Mouse (Mus musculus) heart, embryonic 10.5 days (tissue): ENCODE measurements around the gene Robo2. TPM values are rescaled to one million over a fixed set of nuclear protein-coding genes. Genes with fewer than 3 reads are reported as not detected.

Source experiments
- DNase-seq: peaks from one replicate; pipeline ENCODE4 v3.0.0-alpha.2; 2017; ENCODE audit warnings: low spot score
- H3K27ac ChIP-seq: fragments of 300-500 bp; sonication (generic); 2 replicates; pipeline ENCODE4 v1.5.1; 2016; ENCODE audit warnings: mild to moderate bottlenecking
- H3K27me3 ChIP-seq: fragments of 300-500 bp; sonication (generic); 2 replicates; pipeline ENCODE4 v1.6.1; 2016; ENCODE audit warnings: mild to moderate bottlenecking; ENCODE audit not compliant: poor library complexity, insufficient read depth, severe bottlenecking
- H3K36me3 ChIP-seq: fragments of 300-500 bp; sonication (generic); 2 replicates; pipeline ENCODE4 v1.6.1; 2016; ENCODE audit warnings: mild to moderate bottlenecking, moderate library complexity
- H3K4me1 ChIP-seq: fragments of 300-500 bp; sonication (generic); 2 replicates; pipeline ENCODE4 v1.6.1; 2016; ENCODE audit warnings: mild to moderate bottlenecking
- H3K4me3 ChIP-seq: fragments of 300-500 bp; sonication (generic); 2 replicates; pipeline ENCODE4 v1.5.1; 2016; ENCODE audit warnings: mild to moderate bottlenecking, moderate library complexity
- H3K9me3 ChIP-seq: fragments of 300-500 bp; sonication (generic); 2 replicates; pipeline ENCODE4 v1.6.1; 2016; ENCODE audit warnings: mild to moderate bottlenecking, moderate library complexity
- WGBS: fragments of 180-500 bp; shearing (Covaris S2); methylation state at CpG from one replicate; pipeline ENCODE4 v1.1.7; 2016; 5-methylcytosine and 5-hydroxymethylcytosine counted together
- polyA plus RNA-seq: library from polyadenylated mRNA; unstranded; fragments of >200 nt; fragmentation: Nextera tagmentation; extraction: Ambion mirVana; gene quantifications from 2 replicates; pipeline ENCODE4 v1.2.1, GENCODE M21; 2016

The Robo2 gene
- polyA plus RNA-seq, 1 experiment from 2014 or later: 24.3 TPM

- 81% methylated on average over 4 of the region's 4 CpGs for WGBS
Observed at GRCm38 (mm10) chr16:73915425-73915824, 496.2 kb downstream of the Robo2 start.

DNA sequence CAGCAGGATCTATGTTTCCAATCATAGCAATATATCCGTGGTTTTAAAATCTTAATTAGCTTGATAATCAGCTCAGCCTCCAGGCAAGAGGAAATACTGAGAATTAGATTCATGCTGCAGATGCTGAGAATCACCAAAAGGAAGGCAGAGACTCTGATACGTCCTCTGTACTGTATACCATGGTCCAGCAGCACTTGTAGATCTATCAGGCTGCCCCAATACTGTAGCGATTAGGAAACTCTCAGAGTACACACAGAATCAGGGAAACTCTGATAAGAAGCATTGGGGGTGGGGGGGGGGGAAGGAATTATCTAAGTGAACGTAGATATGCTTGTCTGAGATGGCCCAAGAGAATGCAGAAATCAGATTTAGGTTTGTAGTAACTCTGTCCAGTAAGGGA is 496.7 kb downstream of the Robo2 start:
- H3K36me3 ChIP-seq: no peaks in the 10 kb centered on the region
- no peak overlapping the region for H3K4me3 ChIP-seq
- WGBS: 21% methylated on average over 4 of the region's 4 CpGs
- no peaks in the 10 kb centered on the region for H3K27me3 ChIP-seq
- no peak overlapping the region for H3K27ac ChIP-seq
- H3K9me3 ChIP-seq: no peaks in the 10 kb centered on the region
- no peak for DNase-seq
- peaks cover 4% of the 10 kb centered on the region; the same call in 1 of the 2 replicates for H3K4me1 ChIP-seq

More at GRCm38 (mm10) chr16:73915425-73915824, 496.2 kb downstream of the Robo2 start:
- no peak overlapping the region for H3K4me3 ChIP-seq
- H3K4me1 ChIP-seq: peaks cover 4% of the 10 kb centered on the region; the same call in 1 of the 2 replicates
- no peak for DNase-seq
- no peaks in the 10 kb centered on the region for H3K27me3 ChIP-seq
- no peak overlapping the region for H3K27ac ChIP-seq
- H3K9me3 ChIP-seq: no peaks in the 10 kb centered on the region
- no peaks in the 10 kb centered on the region for H3K36me3 ChIP-seq

- 70% methylated on average over 11 of the region's 11 CpGs for WGBS
- Histone ChIP-seq H3K4me3 (no peak overlapping the region), H3K27me3 (no peaks in the 10 kb centered on the region), H3K4me1 (no peaks in the 10 kb centered on the region), H3K36me3 (no peaks in the 10 kb centered on the region), H3K9me3 (no peaks in the 10 kb centered on the region), H3K27ac (no peak overlapping the region)
- no peak for DNase-seq
Observed at GRCm38 (mm10) chr16:73908504-73908903, 503.1 kb downstream of the Robo2 start.

DNA sequence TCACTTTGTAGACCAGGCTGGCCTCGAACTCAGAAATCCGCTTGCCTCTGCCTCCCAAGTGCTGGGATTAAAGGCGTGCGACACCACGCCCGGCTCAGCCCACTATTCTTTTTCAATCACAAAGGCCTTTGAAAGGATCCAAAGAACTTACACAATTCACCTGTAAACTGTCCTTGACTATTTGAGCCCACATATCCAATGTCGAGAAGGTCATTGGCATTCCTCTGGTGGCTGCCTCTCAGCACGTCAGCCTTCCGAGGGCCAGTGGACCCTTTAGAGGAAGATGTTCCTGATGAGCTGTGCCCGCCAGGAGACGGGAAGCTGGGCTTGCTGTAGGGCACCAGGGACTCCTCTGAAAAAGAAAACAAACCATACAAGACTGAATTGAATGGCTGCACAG is 514.8 kb downstream of the Robo2 start:
- Histone ChIP-seq H3K4me1 (no peaks in the 10 kb centered on the region), H3K9me3 (no peaks in the 10 kb centered on the region), H3K4me3 (no peak overlapping the region), H3K27ac (no peak overlapping the region), H3K27me3 (no peaks in the 10 kb centered on the region), H3K36me3 (no peaks in the 10 kb centered on the region)
- DNase-seq: no peak
- WGBS: 84% methylated on average over 11 of the region's 11 CpGs

GRCm38 (mm10) chr16:73881911-73882310 is 529.7 kb downstream of the Robo2 start:
- Histone ChIP-seq H3K27ac (no peak overlapping the region), H3K36me3 (no peaks in the 10 kb centered on the region)
- 93% methylated on average over 1 of the region's 1 CpGs for WGBS

DNA sequence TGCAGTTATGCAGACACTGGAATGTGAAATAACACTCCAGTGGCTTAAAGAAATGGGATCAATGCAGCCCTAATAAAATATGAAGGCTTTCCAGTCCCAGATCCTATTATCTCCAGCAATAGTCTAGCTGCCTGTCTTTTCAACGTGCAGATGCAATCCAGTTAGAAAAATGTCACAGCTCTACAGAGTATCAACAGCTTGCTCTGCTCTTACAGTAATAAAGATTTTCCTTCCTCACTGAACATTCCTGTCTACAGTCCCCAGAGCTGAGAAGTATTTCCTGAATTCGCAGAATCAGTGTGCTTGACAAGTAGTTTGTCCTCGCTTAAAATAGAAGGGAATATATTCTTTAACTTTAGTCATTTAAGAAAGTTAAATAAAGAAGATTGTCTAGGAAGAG is 533.7 kb downstream of the Robo2 start:
- Histone ChIP-seq H3K4me1 (no peaks in the 10 kb centered on the region), H3K36me3 (no peaks in the 10 kb centered on the region), H3K9me3 (no peaks in the 10 kb centered on the region), H3K27me3 (no peaks in the 10 kb centered on the region), H3K27ac (no peak overlapping the region), H3K4me3 (no peak overlapping the region)
- WGBS: 73% methylated on average over 3 of the region's 3 CpGs
- no peak for DNase-seq

More at GRCm38 (mm10) chr16:73881911-73882310, 529.7 kb downstream of the Robo2 start:
- H3K27me3 ChIP-seq: no peaks in the 10 kb centered on the region
- H3K4me1 ChIP-seq: no peaks in the 10 kb centered on the region
- H3K4me3 ChIP-seq: no peak overlapping the region
- H3K9me3 ChIP-seq: no peaks in the 10 kb centered on the region
- no peak for DNase-seq

GRCm38 (mm10) chr16:73874991-73875390 is 536.6 kb downstream of the Robo2 start:
- no peak for DNase-seq
- no peaks in the 10 kb centered on the region for H3K4me1 ChIP-seq
- no peaks in the 10 kb centered on the region for H3K9me3 ChIP-seq
- no peaks in the 10 kb centered on the region for H3K36me3 ChIP-seq
- WGBS: 81% methylated on average over 2 of the region's 2 CpGs
- no peak overlapping the region for H3K27ac ChIP-seq
- no peak overlapping the region for H3K4me3 ChIP-seq
- no peaks in the 10 kb centered on the region for H3K27me3 ChIP-seq

- Histone ChIP-seq H3K27ac (no peak overlapping the region), H3K4me1 (no peaks in the 10 kb centered on the region), H3K27me3 (no peaks in the 10 kb centered on the region), H3K36me3 (no peaks in the 10 kb centered on the region), H3K9me3 (no peaks in the 10 kb centered on the region), H3K4me3 (no peak overlapping the region)
- DNase-seq: no peak
- whole genome bisulfite sequencing: 74% methylated on average over 5 of the region's 5 CpGs
Observed at GRCm38 (mm10) chr16:73873828-73874558, 537.6 kb downstream of the Robo2 start.

- H3K4me3 ChIP-seq: no peak overlapping the region
- H3K4me1 ChIP-seq: no peaks in the 10 kb centered on the region
- no peak overlapping the region for H3K27ac ChIP-seq
- H3K27me3 ChIP-seq: no peaks in the 10 kb centered on the region
- WGBS: 75% methylated on average over 5 of the region's 5 CpGs
- no peaks in the 10 kb centered on the region for H3K9me3 ChIP-seq
- no peak for DNase-seq
- no peaks in the 10 kb centered on the region for H3K36me3 ChIP-seq
Observed at GRCm38 (mm10) chr16:73870296-73870695, 541.3 kb downstream of the Robo2 start.

- WGBS: 66% methylated on average over 7 of the region's 7 CpGs
- H3K27me3 ChIP-seq: no peaks in the 10 kb centered on the region
Observed at GRCm38 (mm10) chr16:73869527-73870212, 542.0 kb downstream of the Robo2 start.

DNA sequence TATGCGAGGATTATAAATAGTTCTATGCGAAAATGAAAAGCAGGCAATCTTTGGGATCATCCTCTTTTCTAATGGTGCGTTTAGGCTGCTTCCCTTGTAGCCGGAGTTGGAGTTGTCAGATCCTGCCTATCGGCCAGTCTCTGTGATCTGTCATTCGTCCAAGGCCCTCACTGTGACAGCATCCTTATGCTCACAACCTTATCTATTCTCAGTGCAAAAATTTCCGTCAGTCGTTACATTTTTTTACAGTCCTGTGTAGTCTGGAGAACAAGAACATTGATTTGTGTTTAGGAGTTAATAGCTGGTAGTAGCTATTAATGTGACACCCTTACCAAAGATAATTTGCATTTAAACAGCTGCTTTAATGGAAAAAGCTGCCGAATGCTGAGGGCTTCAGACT is 547.0 kb downstream of the Robo2 start:
- no peak overlapping the region for H3K27ac ChIP-seq
- no peaks in the 10 kb centered on the region for H3K9me3 ChIP-seq
- no peak for DNase-seq
- no peaks in the 10 kb centered on the region for H3K27me3 ChIP-seq
- H3K36me3 ChIP-seq: no peaks in the 10 kb centered on the region
- no peak overlapping the region for H3K4me3 ChIP-seq
- 15% methylated on average over 9 of the region's 9 CpGs for WGBS
- H3K4me1 ChIP-seq: peaks cover 9% of the 10 kb centered on the region; the same call in 1 of the 2 replicates

More at GRCm38 (mm10) chr16:73869527-73870212, 542.0 kb downstream of the Robo2 start:
- Histone ChIP-seq H3K4me1 (peaks cover 3% of the 10 kb centered on the region; the same call in 1 of the 2 replicates), H3K4me3 (no peak overlapping the region), H3K27ac (no peak overlapping the region), H3K36me3 (no peaks in the 10 kb centered on the region), H3K9me3 (no peaks in the 10 kb centered on the region)
- no peak for DNase-seq

- WGBS: 6% methylated on average over 3 of the region's 3 CpGs
- Histone ChIP-seq H3K27me3 (no peaks in the 10 kb centered on the region), H3K4me3 (no peak overlapping the region), H3K36me3 (no peaks in the 10 kb centered on the region), H3K4me1 (peaks cover 9% of the 10 kb centered on the region; the same call in 1 of the 2 replicates), H3K27ac (no peak overlapping the region), H3K9me3 (no peaks in the 10 kb centered on the region)
- DNase-seq: no peak
Observed at GRCm38 (mm10) chr16:73863748-73864147, 547.9 kb downstream of the Robo2 start.

DNA sequence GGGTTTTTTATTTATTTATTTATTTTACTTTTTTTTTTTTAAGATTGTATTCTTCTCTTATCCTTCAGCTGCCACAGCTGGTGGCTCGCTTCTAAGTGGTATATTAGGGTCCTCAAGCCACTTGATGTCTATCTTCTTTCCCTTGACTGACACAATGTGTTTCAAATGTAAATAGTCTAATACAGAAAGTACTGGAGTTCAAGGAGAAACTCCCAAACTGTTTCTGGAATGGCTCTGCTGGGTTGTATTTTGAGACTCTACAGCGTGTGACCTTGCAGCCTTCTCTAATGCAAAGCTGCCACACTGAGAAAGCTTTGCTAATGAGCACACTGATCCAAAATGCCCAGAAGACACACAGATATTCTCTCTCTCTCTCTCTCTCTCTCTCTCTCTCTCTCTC is 552.9 kb downstream of the Robo2 start:
- no peak overlapping the region for H3K4me3 ChIP-seq
- WGBS: 62% methylated on average over 2 of the region's 2 CpGs

More for the DNA sequence above, 552.9 kb downstream of the Robo2 start:
- no peaks in the 10 kb centered on the region for H3K36me3 ChIP-seq
- no peaks in the 10 kb centered on the region for H3K27me3 ChIP-seq
- H3K4me1 ChIP-seq: no peaks in the 10 kb centered on the region
- H3K27ac ChIP-seq: no peak overlapping the region
- no peaks in the 10 kb centered on the region for H3K9me3 ChIP-seq
- no peak for DNase-seq
